Mouse (Mus musculus) CH12.LX (cell line): ENCODE results near the gene Ctnnd2. TPM values are rescaled to one million over a fixed set of nuclear protein-coding genes. Genes with fewer than 3 reads are reported as not detected.

Experiments used
- DNase-seq: peaks from one replicate; pipeline ENCODE4 v3.0.0-alpha.2; 2013; ENCODE audit errors: extremely low read depth
- H3K27ac ChIP-seq: 2 replicates; pipeline ENCODE4 v1.5.1; 2012; ENCODE audit warnings: low read depth, mild to moderate bottlenecking, control low read depth, moderate library complexity; ENCODE audit not compliant: insufficient read depth
- H3K27me3 ChIP-seq: replicated peaks from 2 replicates; pipeline ENCODE3; 2012; ENCODE audit warnings: inconsistent platforms
- H3K36me3 ChIP-seq, 2 experiments: replicated peaks in 1 of 2; 2 replicates each; pipeline versions ENCODE3 to v1.6.1; 2012; ENCODE audit warnings: inconsistent platforms in 1 of 2, low read length in 1 of 2, mild to moderate bottlenecking in 1 of 2, mixed read lengths in 1 of 2, moderate library complexity in 1 of 2; ENCODE audit not compliant: control insufficient read depth in 1 of 2, insufficient read depth in 1 of 2
- H3K4me1 ChIP-seq, 2 experiments: 2 replicates each; pipeline ENCODE4 v1.6.1; 2012; ENCODE audit warnings: inconsistent platforms in 1 of 2, moderate library complexity in 1 of 2; ENCODE audit not compliant: insufficient read depth in 2 of 2, control insufficient read depth in 1 of 2
- H3K4me2 ChIP-seq: 2 replicates; pipeline ENCODE4 v1.6.1; 2012; ENCODE audit warnings: low read depth, mild to moderate bottlenecking, control low read depth; ENCODE audit not compliant: poor library complexity, insufficient read depth, severe bottlenecking
- H3K4me3 ChIP-seq, 3 experiments: fragments of 150-350 bp in 1 of 3; sonication (generic) in 1 of 3; replicated peaks in 1 of 3; 2 replicates each; pipeline versions ENCODE3 to v1.5.1; 2011 to 2012; ENCODE audit warnings: low read depth in 2 of 3, low read length in 2 of 3, mild to moderate bottlenecking in 2 of 3, moderate library complexity in 2 of 3, control low read depth in 1 of 3, improper control_type of control experiment in 1 of 3, inconsistent platforms in 1 of 3, mixed read lengths in 1 of 3; ENCODE audit not compliant: poor library complexity in 1 of 3
- H3K79me2 ChIP-seq: replicated peaks from 2 replicates; pipeline ENCODE4 v1.6.1; 2012; ENCODE audit warnings: mild to moderate bottlenecking, moderate library complexity; ENCODE audit not compliant: control insufficient read depth, poor library complexity, insufficient read depth, severe bottlenecking; ENCODE audit errors: extremely low read depth
- H3K9ac ChIP-seq: 2 replicates; pipeline ENCODE4 v1.6.1; 2012; ENCODE audit warnings: low read depth, mild to moderate bottlenecking, control low read depth, moderate library complexity; ENCODE audit not compliant: insufficient read depth
- H3K9me3 ChIP-seq: replicated peaks from 2 replicates; pipeline ENCODE3; 2012; ENCODE audit warnings: low read length, inconsistent platforms, mixed read lengths
- CHD2 ChIP-seq: IDR thresholded peaks from 2 replicates; pipeline ENCODE4 v1.6.1; 2011; ENCODE audit warnings: low read length, improper control_type of control experiment
- CTCF ChIP-seq, 2 experiments: IDR thresholded peaks in 1 of 2; conservative IDR thresholded peaks in 1 of 2; 2 replicates each; pipeline ENCODE4 v1.5.1; 2011 to 2012; ENCODE audit warnings: low read depth in 2 of 2, low read length in 2 of 2, improper control_type of control experiment in 1 of 2, inconsistent platforms in 1 of 2, mild to moderate bottlenecking in 1 of 2, moderate library complexity in 1 of 2
- E2F4 ChIP-seq: IDR thresholded peaks from 2 replicates; pipeline ENCODE4 v1.6.1; 2011; ENCODE audit warnings: low read depth, low read length, improper control_type of control experiment; ENCODE audit not compliant: insufficient replicate concordance
- ELF1 ChIP-seq: IDR thresholded peaks from 2 replicates; pipeline ENCODE4 v1.6.1; 2014; ENCODE audit warnings: low read depth, mild to moderate bottlenecking, inconsistent platforms, low read length, improper control_type of control experiment
- EP300 ChIP-seq: IDR thresholded peaks from 2 replicates; pipeline ENCODE4 v1.6.1; 2011; ENCODE audit warnings: low read length, improper control_type of control experiment
- ETS1 ChIP-seq: conservative IDR thresholded peaks from 2 replicates; pipeline ENCODE4 v1.6.1; 2012; ENCODE audit warnings: low read depth, mild to moderate bottlenecking, inconsistent platforms, low read length, improper control_type of control experiment, moderate library complexity
- HCFC1 ChIP-seq: IDR thresholded peaks from 2 replicates; pipeline ENCODE4 v1.6.1; 2012; ENCODE audit warnings: low read depth, mild to moderate bottlenecking, inconsistent platforms, low read length, improper control_type of control experiment
- JUND ChIP-seq: conservative IDR thresholded peaks from 2 replicates; pipeline ENCODE4 v1.6.1; 2011; ENCODE audit warnings: low read depth, low read length, improper control_type of control experiment
- KAT2A ChIP-seq: IDR thresholded peaks from 2 replicates; pipeline ENCODE4 v1.6.1; 2012; ENCODE audit warnings: low read length, improper control_type of control experiment, inconsistent platforms; ENCODE audit not compliant: insufficient replicate concordance
- MXI1 ChIP-seq: IDR thresholded peaks from 2 replicates; pipeline ENCODE4 v1.6.1; 2011; ENCODE audit warnings: mild to moderate bottlenecking, low read depth, low read length, improper control_type of control experiment
- MYC ChIP-seq: IDR thresholded peaks from 2 replicates; pipeline ENCODE4 v1.6.1; 2011; ENCODE audit warnings: low read depth, mild to moderate bottlenecking, improper control_type of control experiment, low read length
- PAX5 ChIP-seq: IDR thresholded peaks from 2 replicates; pipeline ENCODE4 v1.6.1; 2012; ENCODE audit warnings: low read length, inconsistent platforms, mixed read lengths
- POLR2A ChIP-seq: IDR thresholded peaks from 2 replicates; pipeline ENCODE4 v1.6.1; 2011; ENCODE audit warnings: low read depth, mild to moderate bottlenecking, improper control_type of control experiment, low read length
- POLR2AphosphoS2 ChIP-seq: IDR thresholded peaks from 2 replicates; pipeline ENCODE4 v1.6.1; 2011; ENCODE audit warnings: low read depth, low read length, improper control_type of control experiment
- SIN3A ChIP-seq: IDR thresholded peaks from 2 replicates; pipeline ENCODE4 v1.6.1; 2012; ENCODE audit warnings: low read length, improper control_type of control experiment, inconsistent platforms
- TCF12 ChIP-seq: IDR thresholded peaks from 2 replicates; pipeline ENCODE4 v1.6.1; 2014; ENCODE audit warnings: low read depth, mild to moderate bottlenecking, inconsistent platforms, low read length, improper control_type of control experiment
- USF1 ChIP-seq: IDR thresholded peaks from 2 replicates; pipeline ENCODE4 v1.6.1; 2014; ENCODE audit warnings: low read depth, mild to moderate bottlenecking, inconsistent platforms, low read length, improper control_type of control experiment
- USF2 ChIP-seq: conservative IDR thresholded peaks from 2 replicates; pipeline ENCODE4 v1.6.1; 2011; ENCODE audit warnings: low read depth, low read length, improper control_type of control experiment
- ZKSCAN1 ChIP-seq: IDR thresholded peaks from 2 replicates; pipeline ENCODE4 v1.6.1; 2012; ENCODE audit warnings: low read depth, inconsistent platforms, low read length, improper control_type of control experiment, borderline replicate concordance
- ZNF384 ChIP-seq: IDR thresholded peaks from 2 replicates; pipeline ENCODE4 v1.6.1; 2012; ENCODE audit warnings: low read depth, low read length, improper control_type of control experiment, inconsistent platforms
- dilution Hi-C: fragments of 300-500 bp; cut with MboI; formaldehyde crosslinking; loops from 2 replicates; pipeline ENCODE4 v1.14.3; 2020; ENCODE audit warnings: low sequenced_read_pairs; ENCODE audit not compliant: extremely low pct_unique_long_range_greater_than_20kb, extremely low pct_ligation_motif_present
- in situ Hi-C: fragments of 300-500 bp; cut with MboI; formaldehyde crosslinking; loops from 3 replicates; pipeline ENCODE4 v1.14.3; 2019; ENCODE audit warnings: low sequenced_read_pairs, low pct_ligation_motif_present, low pct_unique_long_range_greater_than_20kb, mixed read lengths
- polyA plus RNA-seq: library from polyadenylated mRNA; unstranded; fragments of >175 nt; gene quantifications from 2 replicates; pipeline ENCODE4 v1.2.1, GENCODE M21; 2012; ENCODE audit warnings: low read depth; ENCODE audit not compliant: insufficient read length
- total RNA-seq, 2 experiments: library from RNA; depleted of rRNA; stranded (reverse); fragments of 300-350 nt in 1 of 2; fragments of >200 nt in 1 of 2; gene quantifications; 2 replicates each; pipeline ENCODE4 v1.2.3; 2012 to 2014

Ctnnd2 gene
- total and polyA plus RNA-seq, 3 experiments: 0.23 TPM; not detected in 2

DNA sequence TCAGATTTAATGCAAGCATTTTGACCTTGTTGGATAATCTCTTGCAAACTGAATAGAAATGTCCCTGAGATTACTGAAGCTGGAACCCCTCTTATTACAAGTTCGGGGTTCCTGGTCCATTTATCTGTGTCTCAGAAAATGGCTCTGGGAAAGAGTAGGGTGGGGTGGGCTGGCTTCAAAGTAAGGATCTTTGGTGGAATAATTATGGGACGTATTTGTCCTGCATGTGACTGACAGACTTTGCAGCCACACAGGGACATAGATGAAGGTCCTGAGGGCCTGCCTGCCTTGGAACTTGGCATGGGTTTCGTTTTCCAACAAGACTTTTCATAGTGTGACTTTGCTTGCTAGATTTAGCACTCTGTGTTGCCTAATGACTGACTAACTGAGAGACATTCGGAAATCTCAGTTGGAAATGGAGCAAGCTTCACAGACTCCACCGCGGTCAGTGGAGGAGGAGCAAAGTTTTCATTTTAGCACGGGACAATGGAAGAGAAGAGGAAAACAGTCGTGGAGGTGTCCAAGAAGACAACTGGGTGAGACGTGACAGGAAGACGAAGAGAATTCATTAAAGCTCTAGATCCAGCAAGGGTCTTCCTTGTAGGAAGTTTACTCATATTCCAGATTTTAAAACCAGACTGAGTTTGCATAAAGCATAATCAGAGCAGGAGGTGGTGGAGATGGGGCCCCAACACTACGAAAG lies 749 bp upstream of the Ctnnd2 start:
- H3K4me3 ChIP-seq: no peak overlapping the region
- dilution Hi-C loops: no loop called here
- peaks cover 72% of the 10 kb centered on the region for H3K9me3 ChIP-seq
- H3K79me2 ChIP-seq: no peaks in the 10 kb centered on the region
- in situ Hi-C loops: no loop called here
- H3K27ac ChIP-seq: no peak overlapping the region
- no peak for DNase-seq
- no peaks in the 10 kb centered on the region for H3K27me3 ChIP-seq
- no peaks in the 10 kb centered on the region for H3K36me3 ChIP-seq
- no peak overlapping the region for H3K4me2 ChIP-seq
- H3K4me1 ChIP-seq: no peaks in the 10 kb centered on the region
- TF ChIP-seq USF1 (no peak), MYC (no peak), ZKSCAN1 (no peak), USF2 (no peak), JUND (no peak), POLR2A (no peak), ETS1 (no peak), HCFC1 (no peak), MXI1 (no peak), ELF1 (no peak), POLR2AphosphoS2 (no peak), CHD2 (no peak), CTCF (conservative IDR thresholded peaks at IDR 0.05 in 1 of 2, IDR thresholded peaks at IDR 0.05 in 1 of 2; ENCODE audit: low read depth in 2 of 2, low read length in 2 of 2) (no peak), KAT2A (no peak), TCF12 (no peak), EP300 (no peak), E2F4 (no peak), SIN3A (no peak), ZNF384 (no peak), PAX5 (no peak)
- no peak overlapping the region for H3K9ac ChIP-seq

DNA sequence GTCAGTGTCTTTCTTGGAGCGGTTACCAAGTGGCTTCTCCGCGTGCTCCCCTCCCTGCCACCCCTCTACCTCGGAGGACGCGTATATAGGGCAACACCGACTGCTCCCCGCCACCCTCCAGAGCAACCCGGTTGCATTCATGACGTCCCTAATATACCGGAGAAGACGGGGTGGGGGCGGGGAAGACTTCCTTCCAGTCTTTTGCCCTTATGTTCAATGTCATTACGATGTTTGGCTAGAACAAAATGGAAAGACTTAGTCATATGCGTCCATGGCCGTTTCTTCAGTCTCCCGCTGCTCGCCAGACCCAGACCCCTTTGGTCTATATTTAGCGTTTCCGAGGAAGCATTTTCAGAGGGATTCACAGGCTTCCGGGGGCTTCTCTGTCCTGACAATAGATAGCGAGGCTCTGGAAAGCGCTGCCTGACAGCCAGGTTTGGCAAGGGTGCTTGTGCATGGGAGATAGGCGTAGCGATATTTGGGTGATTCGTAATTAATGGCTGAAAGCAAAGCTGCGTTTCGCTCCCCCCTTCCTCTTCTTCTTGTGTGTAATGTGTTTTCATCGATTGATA lies 1.1 kb downstream of the Ctnnd2 start:
- Histone ChIP-seq H3K4me1 (no peaks in the 10 kb centered on the region), H3K36me3 (no peaks in the 10 kb centered on the region), H3K27me3 (no peaks in the 10 kb centered on the region), H3K4me2 (no peak overlapping the region), H3K4me3 (no peak overlapping the region), H3K27ac (no peak overlapping the region), H3K9ac (no peak overlapping the region), H3K79me2 (no peaks in the 10 kb centered on the region), H3K9me3 (peaks cover 63% of the 10 kb centered on the region)
- in situ Hi-C loops: no loop called here
- dilution Hi-C loops: no loop called here
- DNase-seq: no peak
- no peak for TF ChIP-seq SIN3A
